Comparison of ENCODE assay signal across 8 mouse cellular contexts in the genomic region with DNA sequence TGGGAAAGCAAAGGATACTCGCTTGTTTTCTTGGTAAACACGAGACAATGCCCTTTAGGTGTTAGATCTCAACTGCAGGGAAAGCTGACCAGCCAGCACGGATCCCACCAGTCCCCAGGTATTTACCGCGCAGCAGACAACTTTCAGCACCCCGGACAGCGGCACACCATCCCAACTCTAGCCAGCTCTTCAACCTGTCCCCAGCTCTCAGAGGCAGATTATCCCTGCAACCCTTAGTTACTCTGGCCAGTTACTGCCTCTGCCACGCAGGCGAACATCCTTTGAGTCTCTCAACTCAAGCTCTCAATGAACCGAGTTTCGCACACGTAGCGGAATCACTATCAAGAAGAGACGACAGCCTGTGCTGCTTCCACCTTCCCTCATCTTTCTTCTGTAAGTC. TPM values are rescaled to one million over a fixed set of nuclear protein-coding genes. Genes with fewer than 3 reads are reported as not detected.
DNase-seq lines count a peak whose midpoint lies in the region; ATAC-seq and TF ChIP-seq lines count a peak whose summit lies in the region.

No protein-coding gene starts in this region.

- no peak for TF ChIP-seq POLR2A in limb, embryonic 14.5 days (IDR thresholded peaks at IDR 0.05; ENCODE audit: borderline replicate concordance, extremely low read depth, insufficient read depth, insufficient read length)

- peak; percentile 21 for DNase-seq in gastrocnemius, postnatal 14 days
- DNase-seq in gastrocnemius, adult 8-10 months (ENCODE audit: low spot score in 2 of 2): no peak
- peak; percentile 80 for DNase-seq in ES-CJ7 (ENCODE audit: low read depth, low spot score)
- DNase-seq in heart, postnatal 10 days: peak; percentile 41 to 76
- peak; percentile 85 for DNase-seq in limb, embryonic 14.5 days (ENCODE audit: low spot score)
- peak; percentile 63 for DNase-seq in ovary, postnatal 14 days (ENCODE audit: low spot score)

- no peaks in the 10 kb centered on the region for H3K9me3 ChIP-seq in limb, embryonic 14.5 days (ENCODE audit: control insufficient read depth, low read length)

- H3K4me3 ChIP-seq in limb, embryonic 14.5 days (replicated peaks; ENCODE audit: low read length): no peak overlapping the region

- H3K4me2 ChIP-seq in limb, embryonic 14.5 days (replicated peaks; ENCODE audit: low read depth, low read length, severe bottlenecking): no peak overlapping the region

- 0 out of 2 replicates have a peak, but pooled peaks have one; percentile 58 for ATAC-seq in common myeloid progenitor, adult 5-6 weeks (replicated peaks; ENCODE audit: low read depth, poor library complexity, severe bottlenecking)
- ATAC-seq in limb, embryonic 14.5 days (ENCODE audit: low FRiP score, low read depth): no peak
- no peak for ATAC-seq in granulocyte monocyte progenitor cell, adult 5-6 weeks (replicated peaks; ENCODE audit: poor library complexity, severe bottlenecking)

- no peaks in the 10 kb centered on the region for H3K4me1 ChIP-seq in limb, embryonic 14.5 days (ENCODE audit: control insufficient read depth, insufficient read depth, low read length)

- 1% methylated on average over 14 of the region's 14 CpGs for WGBS in limb, embryonic 14.5 days

- intact Hi-C loops in gastrocnemius, postnatal 14 days (cut with DNase I; ENCODE audit: low total_unique reads): no loop called here
- intact Hi-C loops in heart, postnatal 10 days (cut with DNase I): no loop called here

- H3K9ac ChIP-seq in limb, embryonic 14.5 days (ENCODE audit: low read depth, low read length, severe bottlenecking): no peak overlapping the region

- no peaks in the 10 kb centered on the region for H3K36me3 ChIP-seq in limb, embryonic 14.5 days (ENCODE audit: control insufficient read depth, insufficient read depth, low read length)

- peaks cover 32% of the 10 kb centered on the region for H3K27me3 ChIP-seq in limb, embryonic 14.5 days (ENCODE audit: control insufficient read depth, insufficient read depth, low read length)

- H3K27ac ChIP-seq in limb, embryonic 14.5 days (replicated peaks; ENCODE audit: low read depth, low read length): no peak overlapping the region

RNA-seq across cellular contexts. Expression of gene Slc7a14, which starts 1.3 kb away (rescaled TPM):
- under 1 TPM; 0.02 to 0.10 TPM for total RNA-seq in gastrocnemius, postnatal 14 days (2021)
- under 1 TPM in 3 of 4 experiments, not detected in 1; 0.02 to 0.05 (median 0.05) TPM for total RNA-seq in gastrocnemius, adult 8-10 months (2022)
- total RNA-seq in common myeloid progenitor, adult 5-6 weeks (2017): not detected in 2 replicates
- under 1 TPM; 0.10 to 0.14 TPM for total RNA-seq in heart, postnatal 10 days (2021)
- polyA plus RNA-seq in limb, embryonic 14.5 days (2012; rRNA removed): 0.03 TPM in 1 of 2 replicates, not detected in the other
- polyA plus RNA-seq in limb, embryonic 14.5 days (2014; fragmentation: Nextera tagmentation; extraction: Ambion mirVana): 0.04 TPM in 2 replicates
- not detected in 2 replicates for total RNA-seq in granulocyte monocyte progenitor cell, adult 5-6 weeks (2014; fragmentation: Nextera tagmentation)
- not detected in 2 replicates for total RNA-seq in granulocyte monocyte progenitor cell, adult 5-6 weeks (2017)

Comparison
In these comparisons a context has a peak if more than half of its experiments do, and no peak if none do; other contexts are left out.
1. DNase-seq: peak in gastrocnemius, postnatal 14 days (single experiment), ES-CJ7 (single experiment), heart, postnatal 10 days (2 of 2), limb, embryonic 14.5 days (single experiment) and ovary, postnatal 14 days (single experiment); none in gastrocnemius, adult 8-10 months (0 of 2).